Mouse (Mus musculus) liver, adult 2 months (tissue): ENCODE measurements at regions not wholly inside any gene's neighbourhood (a gene's known extent, or its start where the extent isn't known, plus 50 kb on each side); places are given as distances from the start of the nearest gene placed in this dataset.

Source experiments
- DNase-seq: peaks from one replicate; pipeline ENCODE4 v3.0.0-alpha.2; 2011; ENCODE audit warnings: low read depth, low spot score; ENCODE audit errors: extremely low read depth
- H3K27ac ChIP-seq: fragments of 200-500 bp; replicated peaks from 2 replicates; pipeline ENCODE4 v1.5.1; 2012; ENCODE audit warnings: low read depth, mild to moderate bottlenecking, control low read depth, inconsistent platforms, low read length; ENCODE audit not compliant: insufficient read depth
- H3K27me3 ChIP-seq: fragments of 200-500 bp; 2 replicates; pipeline ENCODE4 v1.6.1; 2012; ENCODE audit warnings: mild to moderate bottlenecking, moderate library complexity, low read length, inconsistent platforms; ENCODE audit not compliant: control insufficient read depth, insufficient read depth
- H3K36me3 ChIP-seq: fragments of 200-500 bp; 2 replicates; pipeline ENCODE4 v1.6.1; 2012; ENCODE audit warnings: low read length, inconsistent platforms; ENCODE audit not compliant: control insufficient read depth, insufficient read depth
- H3K4me1 ChIP-seq: fragments of 200-500 bp; 2 replicates; pipeline ENCODE4 v1.6.1; 2011; ENCODE audit warnings: low read length; ENCODE audit not compliant: control insufficient read depth, insufficient read depth
- H3K4me3 ChIP-seq: fragments of 200-500 bp; 2 replicates; pipeline ENCODE4 v1.5.1; 2011; ENCODE audit warnings: low read depth, mild to moderate bottlenecking, control low read depth, low read length, moderate library complexity; ENCODE audit not compliant: insufficient read depth
- H3K79me2 ChIP-seq: fragments of 200-500 bp; 2 replicates; pipeline ENCODE4 v1.6.1; 2012; ENCODE audit warnings: inconsistent platforms, mild to moderate bottlenecking, low read length, moderate library complexity; ENCODE audit not compliant: control insufficient read depth, insufficient read depth
- H3K9ac ChIP-seq: fragments of 200-500 bp; 2 replicates; pipeline ENCODE4 v1.6.1; 2012; ENCODE audit warnings: low read depth, mild to moderate bottlenecking, control low read depth, inconsistent platforms, low read length
- CTCF ChIP-seq: fragments of 200-500 bp; IDR thresholded peaks from 2 replicates; pipeline ENCODE4 v1.5.1; 2011; ENCODE audit warnings: low read depth, low read length, control low read depth
- POLR2A ChIP-seq: fragments of 200-500 bp; IDR thresholded peaks from 2 replicates; pipeline ENCODE4 v1.6.1; 2011; ENCODE audit warnings: low read length, control low read depth; ENCODE audit not compliant: insufficient read depth; ENCODE audit errors: extremely low read depth
- WGBS: fragments of 180-500 bp; shearing (Covaris S2); methylation state at CpG from one replicate; pipeline ENCODE4 v1.1.7; 2018; 5-methylcytosine and 5-hydroxymethylcytosine counted together

DNA sequence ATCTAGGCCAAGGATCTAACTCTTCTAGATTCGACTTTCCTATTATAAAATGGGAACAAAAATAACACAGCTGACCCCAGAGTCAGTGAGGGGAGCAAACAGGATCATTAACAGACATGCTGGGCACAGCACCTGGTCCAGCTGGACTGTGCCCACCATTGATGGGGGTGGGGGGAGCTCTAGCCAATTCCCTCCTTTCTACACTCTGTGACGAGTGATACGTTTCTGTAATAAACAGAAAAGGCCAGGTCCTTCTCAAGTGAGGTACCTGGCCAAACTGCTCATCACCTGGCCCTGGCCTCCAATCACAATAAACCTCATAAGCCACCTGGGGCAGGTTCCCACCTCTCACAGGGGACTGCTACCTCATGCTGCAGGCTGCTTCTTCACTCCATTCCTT is 76.9 kb downstream of the Ubiad1 start:
- no peak overlapping the region for H3K4me3 ChIP-seq
- 72% methylated on average over 3 of the region's 3 CpGs for WGBS
- H3K4me1 ChIP-seq = no peaks in the 10 kb centered on the region
- H3K9ac ChIP-seq = no peak overlapping the region
- H3K27me3 ChIP-seq = no peaks in the 10 kb centered on the region
- no peak for DNase-seq
- no peaks in the 10 kb centered on the region for H3K79me2 ChIP-seq
- H3K36me3 ChIP-seq = no peaks in the 10 kb centered on the region
- H3K27ac ChIP-seq = no peak overlapping the region
- TF ChIP-seq POLR2A (no peak), CTCF (no peak)

DNA sequence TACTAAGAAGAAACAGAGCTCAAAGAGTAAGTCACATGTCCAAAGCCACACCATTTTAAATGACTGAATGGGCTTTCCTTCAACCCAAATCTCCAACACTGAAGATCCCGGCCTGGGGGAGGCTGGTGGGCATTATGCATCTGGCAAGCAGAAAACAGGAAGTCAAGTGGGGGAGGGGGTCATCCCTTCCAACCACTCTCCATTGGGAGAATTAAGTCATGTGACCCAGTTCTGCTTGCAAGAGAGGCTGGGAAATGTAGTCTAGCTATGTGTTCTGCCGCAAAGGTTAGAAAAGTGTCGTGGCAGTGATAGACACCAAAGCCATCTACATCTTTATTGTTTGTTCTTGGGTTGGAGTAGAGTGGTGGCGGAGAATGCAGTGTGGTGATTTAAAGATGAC is 78.0 kb upstream of the Disp3 start:
- Histone ChIP-seq H3K27ac (no peak overlapping the region), H3K4me3 (no peak overlapping the region), H3K36me3 (no peaks in the 10 kb centered on the region), H3K79me2 (no peaks in the 10 kb centered on the region), H3K9ac (no peak overlapping the region), H3K27me3 (no peaks in the 10 kb centered on the region), H3K4me1 (no peaks in the 10 kb centered on the region)
- no peak for DNase-seq
- TF ChIP-seq CTCF (no peak), POLR2A (no peak)
- WGBS = 70% methylated on average over 4 of the region's 4 CpGs

GRCm38 (mm10) chr4:148363366-148364121 is 75.8 kb upstream of the Disp3 start:
- Histone ChIP-seq H3K27me3 (no peaks in the 10 kb centered on the region), H3K9ac (no peak overlapping the region), H3K4me3 (no peak overlapping the region), H3K4me1 (no peaks in the 10 kb centered on the region), H3K79me2 (no peaks in the 10 kb centered on the region), H3K27ac (no peak overlapping the region), H3K36me3 (no peaks in the 10 kb centered on the region)
- no peak for DNase-seq
- TF ChIP-seq CTCF = no peak
- TF ChIP-seq POLR2A = no peak
- 78% methylated on average over 10 of the region's 10 CpGs for WGBS

DNA sequence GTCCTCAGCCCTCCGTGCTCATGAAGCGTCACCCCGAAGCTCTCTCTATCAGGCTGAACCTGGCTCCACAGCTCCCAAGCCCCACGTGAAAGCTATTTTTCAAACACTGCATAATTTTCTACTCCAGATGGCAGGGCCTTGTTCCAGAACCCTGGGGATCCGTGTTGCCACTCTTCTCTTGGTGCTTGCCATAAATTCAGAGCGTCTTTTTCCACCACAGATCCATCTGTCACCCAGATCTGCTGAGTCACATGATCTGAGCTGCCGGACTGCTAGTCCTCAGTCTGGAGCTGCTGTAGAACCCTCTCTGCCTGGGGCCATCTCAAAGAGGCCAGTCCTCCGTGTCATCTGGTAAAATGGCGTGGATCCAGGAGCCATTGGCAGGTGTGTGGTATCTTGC is 73.2 kb upstream of the Disp3 start:
- no peaks in the 10 kb centered on the region for H3K79me2 ChIP-seq

DNA sequence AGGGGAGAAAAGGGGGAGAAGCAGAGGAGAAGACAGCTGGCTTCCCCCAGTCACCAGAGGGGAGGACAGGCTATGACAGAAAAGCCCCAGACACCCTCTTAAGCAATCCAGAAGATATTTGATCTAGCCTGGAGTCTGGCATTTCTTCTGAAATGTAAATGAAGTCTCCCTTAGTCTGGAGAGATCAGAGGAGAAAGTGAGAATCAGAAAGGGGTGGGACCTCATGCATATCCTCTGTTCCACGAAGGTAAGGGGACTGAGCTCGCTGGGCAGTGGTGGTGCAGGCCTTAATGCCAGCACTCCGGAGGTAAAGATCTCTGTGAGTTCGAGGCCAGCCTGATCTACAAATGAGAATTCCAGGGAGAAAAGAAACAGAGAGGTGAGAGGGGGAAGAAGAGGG is 70.6 kb upstream of the Disp3 start:
- 39% methylated on average over 4 of the region's 4 CpGs for WGBS
- no peak overlapping the region for H3K27ac ChIP-seq
- H3K27me3 ChIP-seq = no peaks in the 10 kb centered on the region
- H3K4me3 ChIP-seq = no peak overlapping the region
- no peak for TF ChIP-seq CTCF
- TF ChIP-seq POLR2A = no peak
- H3K4me1 ChIP-seq = no peaks in the 10 kb centered on the region
- DNase-seq = no peak
- no peaks in the 10 kb centered on the region for H3K79me2 ChIP-seq
- H3K9ac ChIP-seq = no peak overlapping the region
- H3K36me3 ChIP-seq = no peaks in the 10 kb centered on the region

More for the DNA sequence above, 73.2 kb upstream of the Disp3 start:
- no peak for DNase-seq
- no peak for TF ChIP-seq POLR2A
- no peak for TF ChIP-seq CTCF
- WGBS = 83% methylated on average over 9 of the region's 9 CpGs
- Histone ChIP-seq H3K27ac (no peak overlapping the region), H3K4me3 (no peak overlapping the region), H3K27me3 (no peaks in the 10 kb centered on the region), H3K36me3 (no peaks in the 10 kb centered on the region), H3K9ac (no peak overlapping the region), H3K4me1 (no peaks in the 10 kb centered on the region)

DNA sequence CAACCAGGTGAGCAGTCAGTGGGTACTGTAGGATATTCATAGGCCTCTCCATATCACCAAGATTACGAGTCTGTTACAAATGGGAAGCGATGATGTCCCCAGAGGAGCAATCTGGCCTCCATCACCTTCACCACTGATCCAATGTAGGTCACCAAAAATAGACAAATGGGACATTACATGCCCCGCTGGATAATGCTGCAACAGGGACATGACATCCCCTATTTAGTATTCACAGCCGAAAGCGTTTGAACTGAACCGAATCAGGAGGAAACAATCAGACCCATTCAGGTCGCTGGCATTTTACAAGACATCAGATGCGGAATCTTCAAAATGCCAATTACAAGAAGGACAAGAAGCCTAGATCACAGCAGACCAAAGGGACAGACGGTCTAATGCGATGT is 69.5 kb upstream of the Disp3 start:
- WGBS = 88% methylated on average over 10 of the region's 10 CpGs
- TF ChIP-seq CTCF (no peak), POLR2A (no peak)
- no peaks in the 10 kb centered on the region for H3K36me3 ChIP-seq
- H3K79me2 ChIP-seq = no peaks in the 10 kb centered on the region
- no peaks in the 10 kb centered on the region for H3K4me1 ChIP-seq
- H3K27me3 ChIP-seq = no peaks in the 10 kb centered on the region
- H3K27ac ChIP-seq = no peak overlapping the region
- no peak overlapping the region for H3K4me3 ChIP-seq
- no peak for DNase-seq
- no peak overlapping the region for H3K9ac ChIP-seq
